Mouse (Mus musculus): ENCODE results near the gene Chml.

DNA sequence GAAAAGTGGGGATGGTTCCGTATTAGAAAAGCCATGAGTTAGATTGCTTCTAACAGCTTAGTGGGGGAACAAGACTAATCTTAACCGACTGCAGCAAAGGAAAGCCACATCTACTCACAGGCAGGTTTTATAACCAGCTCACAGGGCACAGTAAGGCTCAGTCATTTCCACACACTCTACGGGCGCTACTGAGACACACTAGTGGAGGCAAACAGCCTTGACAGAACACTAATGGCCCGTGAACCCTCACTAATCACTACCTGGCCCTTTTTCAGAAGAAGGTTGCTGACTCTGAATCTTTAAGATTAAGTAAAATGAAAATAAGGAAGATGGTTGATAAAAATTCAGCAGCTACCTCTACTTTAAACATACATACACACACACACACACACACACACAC, 14.9 kb upstream of the Chml start:
- TF ChIP-seq CTCF (IDR thresholded peaks at IDR 0.05; ENCODE audit: low read depth) (no peak), EP300 (IDR thresholded peaks at IDR 0.05; ENCODE audit: low read depth) (no peak)
